Mouse (Mus musculus) midbrain, embryonic 11.5 days (tissue): ENCODE measurements around the gene Foxp1. TPM values are rescaled to one million over a fixed set of nuclear protein-coding genes. Genes with fewer than 3 reads are reported as not detected.

ENCODE experiments used
- ATAC-seq: fragments of 200-750 bp; cut with Nextera tagmentation; 2 replicates; pipeline ENCODE4 v1.8.0; 2017; ENCODE audit warnings: moderate TSS enrichment, moderate library complexity; ENCODE audit not compliant: low FRiP score
- DNase-seq: peaks from one replicate; pipeline ENCODE4 v3.0.0; 2015; ENCODE audit warnings: low spot score; ENCODE audit errors: missing footprints
- H3K27ac ChIP-seq: fragments of 300-500 bp; sonication (generic); 2 replicates; pipeline ENCODE4 v1.5.1; 2014; ENCODE audit warnings: low read depth, low read length
- H3K27me3 ChIP-seq: fragments of 300-500 bp; sonication (generic); 2 replicates; pipeline ENCODE4 v1.6.1; 2014; ENCODE audit warnings: mild to moderate bottlenecking, low read length, moderate library complexity, mixed read lengths; ENCODE audit not compliant: control insufficient read depth, insufficient read depth
- H3K36me3 ChIP-seq: fragments of 300-500 bp; sonication (generic); 2 replicates; pipeline ENCODE4 v1.6.1; 2014; ENCODE audit warnings: mild to moderate bottlenecking, low read length, moderate library complexity, mixed read lengths; ENCODE audit not compliant: control insufficient read depth, insufficient read depth
- H3K4me1 ChIP-seq: fragments of 300-500 bp; sonication (generic); 2 replicates; pipeline ENCODE4 v1.6.1; 2014; ENCODE audit warnings: low read length; ENCODE audit not compliant: control insufficient read depth, insufficient read depth
- H3K4me2 ChIP-seq: fragments of 300-500 bp; sonication (generic); 2 replicates; pipeline ENCODE4 v1.6.1; 2014; ENCODE audit warnings: mild to moderate bottlenecking, moderate library complexity
- H3K4me3 ChIP-seq: fragments of 300-500 bp; sonication (generic); 2 replicates; pipeline ENCODE4 v1.5.1; 2014; ENCODE audit warnings: low read depth, low read length
- H3K9ac ChIP-seq: fragments of 300-500 bp; sonication (generic); 2 replicates; pipeline ENCODE4 v1.6.1; 2014; ENCODE audit warnings: low read length
- H3K9me3 ChIP-seq: fragments of 300-500 bp; sonication (generic); 2 replicates; pipeline ENCODE4 v1.6.1; 2016; ENCODE audit warnings: low read length; ENCODE audit not compliant: control insufficient read depth
- WGBS: fragments of 180-500 bp; shearing (Covaris S2); extraction: QIAGEN DNeasy Blood & Tissue Kit; methylation state at CpG from one replicate; pipeline ENCODE4 v1.1.7; 2014; 5-methylcytosine and 5-hydroxymethylcytosine counted together
- polyA plus RNA-seq: library from polyadenylated mRNA; unstranded; fragments of >200 nt; fragmentation: Nextera tagmentation; extraction: Ambion mirVana; gene quantifications from 2 replicates; pipeline ENCODE4 v1.2.1, GENCODE M21; 2014

Gene Foxp1
- polyA plus RNA-seq, 1 experiment from 2014 or later, result 86.2 TPM

DNA sequence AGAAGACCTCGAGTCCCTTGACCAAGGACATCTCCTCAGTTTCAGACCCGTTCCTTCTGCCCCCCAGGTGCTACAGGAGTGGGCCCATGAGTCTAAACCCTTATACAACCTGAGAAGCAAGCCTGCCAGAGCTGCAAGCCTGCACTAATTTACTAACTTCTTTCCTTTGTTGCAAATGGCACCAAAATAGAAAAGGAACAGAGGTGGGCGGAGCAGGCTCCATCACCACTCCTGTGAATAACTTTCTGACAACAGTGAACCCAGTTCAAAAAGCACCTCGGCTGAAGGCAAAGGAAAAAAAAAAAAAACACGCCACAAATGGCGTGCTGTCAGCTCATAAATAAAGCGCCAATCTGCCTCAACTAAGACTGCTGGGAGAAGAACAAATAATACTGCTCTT is 81.4 kb downstream of the Foxp1 start:
- 64% methylated on average over 7 of the region's 7 CpGs for WGBS
- Histone ChIP-seq H3K4me2 (no peak overlapping the region), H3K9me3 (no peaks in the 10 kb centered on the region), H3K4me3 (no peak overlapping the region), H3K36me3 (no peaks in the 10 kb centered on the region), H3K9ac (no peak overlapping the region), H3K27ac (no peak overlapping the region), H3K27me3 (no peaks in the 10 kb centered on the region), H3K4me1 (peaks cover 21% of the 10 kb centered on the region)
- peak; percentile 41 for DNase-seq
- no peak for ATAC-seq

DNA sequence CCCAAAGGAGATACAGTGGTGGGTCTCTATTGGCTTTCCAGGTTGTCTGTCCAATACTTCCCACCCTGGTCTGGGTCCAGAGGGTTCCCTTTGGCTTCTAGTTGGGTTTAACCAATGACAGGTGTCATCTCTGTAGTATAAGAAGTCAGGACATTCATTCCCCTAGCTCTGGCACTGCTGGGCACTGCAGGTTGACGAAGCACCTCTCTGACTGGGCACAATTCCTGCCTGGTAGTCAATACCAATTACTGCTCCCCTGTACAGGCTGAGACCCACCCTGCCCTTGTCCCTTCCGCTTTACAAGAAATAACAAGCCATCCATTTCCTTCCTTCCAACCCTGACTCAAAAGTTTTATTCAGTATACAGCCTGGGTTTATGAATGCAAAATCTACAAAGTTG is 81.9 kb downstream of the Foxp1 start:
- peak; percentile 80 for DNase-seq
- Histone ChIP-seq H3K27me3 (no peaks in the 10 kb centered on the region), H3K9me3 (no peaks in the 10 kb centered on the region), H3K4me3 (no peak overlapping the region), H3K4me2 (no peak overlapping the region), H3K4me1 (peaks cover 21% of the 10 kb centered on the region), H3K36me3 (no peaks in the 10 kb centered on the region), H3K9ac (no peak overlapping the region), H3K27ac (0 out of 2 replicates have a peak overlapping the region, but pooled peaks have one; percentile 33)
- WGBS, result 91% methylated on average over 2 of the region's 2 CpGs
- 0 out of 2 replicates have a peak, but pooled peaks have one; percentile 22 for ATAC-seq

DNA sequence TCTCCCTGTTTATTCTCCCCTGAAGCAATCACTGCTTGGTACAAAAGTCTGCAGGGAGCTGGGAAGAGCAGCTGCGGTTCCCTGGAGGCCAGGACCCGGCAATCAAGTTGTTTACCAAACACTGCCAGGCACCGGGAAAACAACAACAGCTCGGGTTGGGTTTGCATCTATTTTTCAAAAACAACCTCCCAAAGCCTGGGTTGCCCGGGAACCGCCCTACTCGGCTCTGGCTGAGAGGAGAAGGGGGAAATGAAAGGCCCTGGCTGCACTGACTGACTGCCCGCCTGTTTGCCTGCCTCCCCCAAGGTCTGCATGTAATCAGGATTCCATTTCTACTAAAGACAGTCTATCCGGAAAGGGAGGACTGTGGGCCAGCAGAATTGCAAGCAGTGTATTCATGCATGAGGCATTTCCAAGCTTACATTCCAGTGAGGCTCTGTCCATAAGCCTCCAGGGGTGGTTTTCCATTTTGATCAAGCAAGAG is 82.6 kb downstream of the Foxp1 start:
- WGBS, result 3% methylated on average over 9 of the region's 9 CpGs
- Histone ChIP-seq H3K9ac (peak overlapping the region; percentile 31; the same call in 1 of the 2 replicates), H3K36me3 (peaks cover 2% of the 10 kb centered on the region), H3K9me3 (no peaks in the 10 kb centered on the region), H3K27ac (peak overlapping the region; percentile 33), H3K4me2 (peak overlapping the region; percentile 21; the same call in 1 of the 2 replicates), H3K27me3 (no peaks in the 10 kb centered on the region), H3K4me3 (no peak overlapping the region), H3K4me1 (peaks cover 21% of the 10 kb centered on the region)
- peak; percentile 92 for DNase-seq
- ATAC-seq, result peak; percentile 57; the same call in 1 of the 2 replicates

DNA sequence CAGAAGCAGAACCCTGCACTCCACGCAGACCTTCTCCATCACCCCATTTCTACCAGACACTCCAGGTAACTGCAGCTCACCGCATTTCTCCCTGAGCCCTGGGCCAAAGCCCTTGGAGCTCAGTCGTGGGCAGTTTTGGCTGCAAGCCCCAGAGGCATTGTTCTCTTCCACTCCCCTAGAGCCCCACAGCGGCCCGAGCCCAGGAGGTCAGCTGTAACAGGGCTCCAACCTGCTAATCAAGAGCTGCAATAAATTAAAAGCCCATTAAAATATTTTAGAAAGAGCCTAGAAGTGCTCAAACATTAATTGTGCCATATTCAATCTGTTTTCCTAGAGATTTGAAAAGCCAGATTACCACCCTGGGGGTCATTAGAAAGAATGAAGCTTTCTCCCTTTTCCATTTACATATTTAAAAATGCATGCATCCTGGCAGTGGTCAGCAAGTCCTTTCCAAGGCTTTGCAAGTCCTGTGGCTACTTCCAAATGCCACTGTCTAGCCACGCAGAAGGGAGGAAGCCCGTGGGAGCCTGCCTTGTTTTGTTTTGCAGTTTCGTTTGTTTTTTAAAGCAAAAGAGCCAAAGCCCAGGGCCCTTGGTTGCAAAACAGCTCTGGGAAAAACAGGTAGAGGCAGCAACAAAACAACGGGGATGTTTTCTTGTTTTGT is 83.2 kb downstream of the Foxp1 start:
- Histone ChIP-seq H3K27me3 (no peaks in the 10 kb centered on the region), H3K9ac (peak overlapping the region; percentile 31; the same call in 1 of the 2 replicates), H3K4me2 (peak overlapping the region; percentile 21; the same call in 1 of the 2 replicates), H3K36me3 (peaks cover 3% of the 10 kb centered on the region), H3K4me3 (no peak overlapping the region), H3K4me1 (peaks cover 21% of the 10 kb centered on the region), H3K9me3 (no peaks in the 10 kb centered on the region), H3K27ac (peak overlapping the region; percentile 33)
- WGBS, result 5% methylated on average over 9 of the region's 9 CpGs
- ATAC-seq (peak; percentile 59; the same call in 1 of the 2 replicates), DNase-seq (peak; percentile 88)

DNA sequence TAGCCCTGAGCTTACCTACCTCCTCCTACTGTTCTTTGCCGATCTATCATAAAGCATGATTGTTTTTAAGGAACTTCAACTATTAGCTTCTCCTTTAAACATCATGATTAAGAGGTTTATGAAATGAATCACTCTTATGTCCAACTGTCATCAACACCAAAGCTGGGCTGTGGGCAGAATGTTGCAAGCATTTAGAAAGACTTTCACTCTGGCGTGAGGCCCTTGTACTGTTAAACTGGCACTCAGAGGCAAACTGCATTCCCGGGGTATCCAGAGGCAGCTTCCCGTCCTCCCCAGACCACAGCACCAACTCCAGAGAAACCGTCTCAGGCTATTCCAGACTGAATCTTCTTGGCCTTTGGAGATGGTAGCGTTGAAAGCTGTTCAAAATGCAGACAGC is 86.2 kb downstream of the Foxp1 start:
- 89% methylated on average over 6 of the region's 6 CpGs for WGBS
- DNase-seq (no peak), ATAC-seq (no peak)
- Histone ChIP-seq H3K4me2 (no peak overlapping the region), H3K9ac (no peak overlapping the region), H3K4me1 (peaks cover 21% of the 10 kb centered on the region), H3K36me3 (peaks cover 3% of the 10 kb centered on the region), H3K27ac (no peak overlapping the region), H3K9me3 (no peaks in the 10 kb centered on the region), H3K4me3 (no peak overlapping the region), H3K27me3 (no peaks in the 10 kb centered on the region)

DNA sequence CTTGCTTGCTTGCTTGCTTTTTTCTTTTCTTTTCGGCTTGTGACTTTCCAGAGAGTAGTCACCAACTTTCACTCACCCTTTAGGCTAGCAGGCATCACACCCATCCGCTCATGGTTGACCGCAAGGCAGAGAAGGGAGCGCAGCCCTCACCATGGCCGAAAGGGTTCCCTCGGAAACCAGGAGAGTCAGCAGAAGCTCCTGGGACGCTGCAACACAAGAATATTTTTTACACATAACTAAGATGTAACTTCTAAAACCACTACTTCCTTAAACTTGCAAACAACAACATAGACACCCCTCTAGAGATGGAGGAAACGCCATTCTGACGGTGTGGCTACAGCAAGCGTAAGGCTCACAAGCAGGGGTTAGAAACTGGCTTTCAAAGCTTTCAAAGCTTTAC is 87.4 kb downstream of the Foxp1 start:
- H3K4me2 ChIP-seq, result no peak overlapping the region
- no peak for DNase-seq
- H3K36me3 ChIP-seq, result peaks cover 3% of the 10 kb centered on the region
- H3K9me3 ChIP-seq, result no peaks in the 10 kb centered on the region
- peaks cover 15% of the 10 kb centered on the region for H3K4me1 ChIP-seq
- H3K4me3 ChIP-seq, result no peak overlapping the region
- H3K9ac ChIP-seq, result no peak overlapping the region
- no peak overlapping the region for H3K27ac ChIP-seq
- H3K27me3 ChIP-seq, result no peaks in the 10 kb centered on the region
- no peak for ATAC-seq
- 95% methylated on average over 10 of the region's 10 CpGs for WGBS

DNA sequence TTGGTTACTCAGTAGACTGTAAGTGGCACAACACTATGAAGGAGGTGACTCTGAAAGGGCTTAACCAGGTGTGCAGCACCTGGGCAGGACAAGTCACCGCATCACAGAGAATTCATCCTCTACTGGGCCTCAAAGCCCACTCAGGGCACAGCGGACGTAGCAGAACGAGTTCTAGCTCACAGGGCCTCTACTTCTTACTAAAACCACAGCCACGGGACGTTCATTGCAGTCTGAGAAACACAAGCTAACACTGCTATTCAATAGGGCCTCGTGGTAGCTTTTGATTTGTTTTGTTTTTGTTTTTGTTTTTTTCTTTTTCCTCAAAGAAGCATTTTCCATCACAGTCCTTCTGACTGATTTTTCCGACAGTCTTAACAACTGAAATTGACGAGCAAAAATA is 89.5 kb downstream of the Foxp1 start:
- peaks cover 3% of the 10 kb centered on the region for H3K36me3 ChIP-seq
- H3K4me1 ChIP-seq, result no peaks in the 10 kb centered on the region
- H3K9me3 ChIP-seq, result no peaks in the 10 kb centered on the region
- no peak overlapping the region for H3K9ac ChIP-seq
- H3K4me2 ChIP-seq, result no peak overlapping the region
- 93% methylated on average over 9 of the region's 9 CpGs for WGBS
- ATAC-seq (no peak), DNase-seq (no peak)
- H3K4me3 ChIP-seq, result no peak overlapping the region
- no peak overlapping the region for H3K27ac ChIP-seq
- no peaks in the 10 kb centered on the region for H3K27me3 ChIP-seq

DNA sequence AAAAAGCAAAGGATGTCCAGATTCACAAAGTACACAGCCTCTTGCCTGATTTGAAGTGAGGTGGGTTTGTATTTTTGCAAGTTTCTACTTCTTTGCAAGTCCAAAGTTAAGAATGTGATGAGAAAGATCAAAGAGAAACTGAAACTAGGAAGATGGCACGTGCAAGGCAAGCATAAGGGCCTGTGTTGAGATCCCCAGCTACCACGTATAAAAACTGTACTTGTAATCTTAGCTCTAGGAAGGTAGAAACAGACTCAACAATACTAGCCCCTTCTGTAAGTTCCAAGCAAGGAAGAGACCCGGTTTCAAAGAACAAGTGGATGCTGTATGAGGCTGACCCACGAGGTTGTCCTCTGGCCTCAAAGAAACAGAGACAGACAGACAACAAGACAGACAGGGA is 90.6 kb downstream of the Foxp1 start:
- WGBS, result 75% methylated on average over 4 of the region's 4 CpGs
- Histone ChIP-seq H3K27ac (no peak overlapping the region), H3K27me3 (no peaks in the 10 kb centered on the region), H3K4me1 (no peaks in the 10 kb centered on the region), H3K4me2 (no peak overlapping the region), H3K9ac (no peak overlapping the region), H3K9me3 (no peaks in the 10 kb centered on the region), H3K4me3 (no peak overlapping the region), H3K36me3 (peaks cover 3% of the 10 kb centered on the region)
- DNase-seq (no peak), ATAC-seq (no peak)

DNA sequence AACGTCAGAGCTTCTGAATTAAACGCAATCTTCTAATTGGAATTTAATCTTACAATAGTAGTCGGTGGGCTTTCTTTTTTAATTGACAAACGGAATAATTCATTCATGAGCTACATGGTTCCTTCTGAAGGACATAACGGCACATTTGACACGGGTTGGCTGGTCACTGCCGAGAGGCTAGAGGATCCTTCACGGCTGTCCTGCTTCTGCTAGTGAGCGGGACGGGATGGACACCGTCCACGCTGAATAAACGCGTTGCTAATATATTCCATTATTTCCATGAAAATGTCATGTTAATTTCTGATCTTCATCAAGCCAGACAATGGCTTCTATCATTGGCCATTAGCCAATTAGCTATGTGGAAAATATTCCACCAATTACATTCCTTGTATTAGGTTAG is 92.0 kb downstream of the Foxp1 start:
- DNase-seq (no peak), ATAC-seq (no peak)
- no peaks in the 10 kb centered on the region for H3K4me1 ChIP-seq
- H3K4me2 ChIP-seq, result no peak overlapping the region
- no peaks in the 10 kb centered on the region for H3K27me3 ChIP-seq
- peaks cover 3% of the 10 kb centered on the region for H3K36me3 ChIP-seq
- H3K9ac ChIP-seq, result no peak overlapping the region
- H3K27ac ChIP-seq, result no peak overlapping the region
- no peaks in the 10 kb centered on the region for H3K9me3 ChIP-seq
- no peak overlapping the region for H3K4me3 ChIP-seq
- 89% methylated on average over 14 of the region's 14 CpGs for WGBS
